Mouse (Mus musculus) skeletal muscle tissue, adult 2 months (tissue): Measurements from ENCODE around the gene Tbx19.

Experiments
- DNase-seq: peaks from one replicate; pipeline ENCODE4 v3.0.0-alpha.2; 2012; ENCODE audit warnings: low read depth, low spot score

Gene Tbx19

GRCm38 (mm10) chr1:165114460-165115175 is 46.0 kb downstream of the Tbx19 start:
- no peak for DNase-seq

GRCm38 (mm10) chr1:165113700-165114099 is 46.9 kb downstream of the Tbx19 start:
- DNase-seq = no peak

- DNase-seq = no peak
Observed at GRCm38 (mm10) chr1:165110659-165111058, 49.9 kb downstream of the Tbx19 start.

- no peak for DNase-seq
Observed at GRCm38 (mm10) chr1:165109135-165109534, 51.4 kb downstream of the Tbx19 start.

GRCm38 (mm10) chr1:165108477-165108876 is 52.1 kb downstream of the Tbx19 start:
- no peak for DNase-seq

- no peak for DNase-seq
Observed at GRCm38 (mm10) chr1:165106011-165106385, 54.6 kb downstream of the Tbx19 start.

- DNase-seq = no peak
Observed at GRCm38 (mm10) chr1:165105270-165106010, 55.1 kb downstream of the Tbx19 start.

- no peak for DNase-seq
Observed at GRCm38 (mm10) chr1:165104707-165105259, 55.8 kb downstream of the Tbx19 start.

- DNase-seq = no peak
Observed at GRCm38 (mm10) chr1:165099569-165099968, 61.0 kb downstream of the Tbx19 start.

GRCm38 (mm10) chr1:165094871-165095270 is 65.7 kb downstream of the Tbx19 start:
- DNase-seq = no peak

- DNase-seq = no peak
Observed at GRCm38 (mm10) chr1:165091721-165092120, 68.9 kb downstream of the Tbx19 start.

- DNase-seq = no peak
Observed at GRCm38 (mm10) chr1:165089556-165089955, 71.0 kb downstream of the Tbx19 start.
